Mouse (Mus musculus) cerebellum, postnatal 4 days (tissue): ENCODE data around the gene Nfyb.

Experiments used
- DNase-seq, 2 experiments: peaks; one replicate each; pipeline ENCODE4 v3.0.0; 2022; ENCODE audit warnings: low spot score in 2 of 2, mixed read lengths in 1 of 2

Nfyb gene

DNA sequence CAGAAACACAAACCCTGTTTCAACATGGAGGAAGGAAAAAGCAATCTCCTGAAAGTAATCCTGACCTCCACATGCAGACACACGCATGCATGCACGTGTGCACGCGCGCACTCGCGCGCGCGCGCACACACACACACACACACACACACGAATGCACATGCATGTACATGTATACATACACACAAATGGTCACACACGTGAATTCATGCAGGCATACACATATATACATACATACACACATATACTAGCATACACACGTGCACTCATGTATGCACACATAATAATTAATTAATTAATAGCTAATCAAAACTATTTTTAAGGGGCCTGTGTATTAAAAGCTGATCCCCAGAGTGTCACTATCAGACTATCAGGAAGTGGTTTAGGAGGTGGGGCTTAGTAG is 15.9 kb upstream of the Nfyb start:
- DNase-seq: no peak

DNA sequence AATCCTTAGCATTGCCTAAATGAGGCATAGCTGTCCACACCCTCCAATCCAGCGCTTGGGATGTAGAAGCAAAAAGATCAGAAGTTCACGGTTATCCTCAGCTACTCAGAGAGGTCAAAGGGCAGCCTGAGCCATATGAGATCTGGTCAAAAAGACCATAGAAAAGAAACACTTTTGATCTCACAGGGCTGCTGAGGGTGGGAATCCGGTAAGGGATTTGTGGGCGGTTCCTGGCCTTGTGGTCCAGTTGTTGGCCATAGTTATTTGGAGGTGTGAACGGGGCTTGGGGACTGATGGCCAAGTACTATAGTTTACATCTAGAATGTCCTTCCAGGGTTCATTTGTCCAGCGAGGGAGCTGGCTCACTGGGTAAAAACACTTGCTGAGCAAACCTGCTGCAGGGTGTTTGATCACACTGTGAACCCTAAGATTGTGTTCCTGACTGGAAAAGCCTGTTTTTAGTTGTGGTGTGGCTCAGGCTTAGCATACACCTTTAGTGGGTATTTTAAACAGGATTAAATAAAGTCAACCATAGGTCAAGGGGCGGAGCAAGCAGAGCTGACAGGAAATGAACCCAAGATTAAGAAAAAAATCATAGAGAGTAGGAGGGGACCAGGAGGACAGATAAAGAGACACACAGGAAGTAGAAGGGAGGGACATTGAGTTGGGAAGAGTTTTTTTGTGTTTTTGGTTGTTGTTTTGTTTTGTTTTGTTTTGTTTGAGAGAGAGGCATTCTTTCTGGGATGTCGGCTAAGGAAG is 15.0 kb upstream of the Nfyb start:
- DNase-seq: no peak

DNA sequence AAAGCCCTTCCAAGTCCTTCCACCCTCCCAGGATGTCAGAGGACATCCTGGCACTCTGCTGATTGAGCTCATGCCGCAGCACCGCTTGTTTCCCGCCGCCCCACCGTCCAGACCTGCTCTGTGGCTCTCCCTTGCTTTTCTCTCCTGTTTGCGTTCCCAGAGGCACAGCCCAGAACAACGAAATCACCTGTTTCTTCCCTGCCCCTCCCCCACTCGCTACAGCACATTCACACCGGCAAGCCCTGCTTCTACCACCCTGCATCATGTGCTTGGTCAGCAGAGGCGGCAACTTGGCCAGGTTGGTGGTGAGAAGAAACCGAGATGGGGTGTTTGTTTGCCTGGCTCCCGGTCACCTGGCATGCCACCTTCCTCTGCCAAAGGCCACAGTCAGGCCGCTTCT is 13.9 kb upstream of the Nfyb start:
- no peak for DNase-seq

DNA sequence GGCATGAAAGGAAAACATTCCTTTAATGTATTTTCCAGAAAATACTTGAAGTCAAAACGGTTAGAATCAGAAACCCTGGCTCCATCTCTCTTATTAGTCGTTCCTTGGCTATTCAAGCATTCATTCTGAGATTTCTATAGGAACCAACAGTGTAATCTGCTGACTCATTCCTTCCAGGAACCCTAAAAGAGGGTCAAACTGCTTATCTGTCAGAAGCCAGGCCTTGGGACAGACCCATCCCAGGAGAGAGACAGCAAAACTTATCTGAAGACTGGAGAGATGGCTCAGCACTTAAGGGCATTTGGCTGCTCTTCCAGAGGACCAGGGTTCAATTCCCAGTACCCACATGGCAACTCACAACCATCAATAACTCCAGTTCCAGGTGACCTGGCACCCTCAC is 13.1 kb upstream of the Nfyb start:
- DNase-seq: no peak

DNA sequence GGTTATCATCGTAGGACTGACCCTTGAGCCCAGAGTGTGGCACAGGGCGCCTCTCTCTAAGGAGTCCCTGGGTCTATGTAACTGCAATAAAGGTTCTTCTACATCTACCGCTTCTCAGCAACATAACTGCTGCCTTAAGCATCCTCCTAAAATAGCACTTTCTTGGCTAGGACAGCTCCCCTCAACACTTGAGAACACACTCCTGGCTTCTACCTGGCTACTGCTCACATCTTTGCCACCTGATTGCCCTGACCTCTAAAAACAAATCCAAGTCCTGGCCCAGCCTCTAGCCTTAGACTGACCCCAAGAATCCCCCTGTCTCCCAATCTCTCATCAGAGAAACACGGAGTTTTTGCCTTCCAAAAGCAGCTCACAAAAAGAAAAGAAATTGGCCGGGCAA is 10.9 kb upstream of the Nfyb start:
- no peak for DNase-seq

DNA sequence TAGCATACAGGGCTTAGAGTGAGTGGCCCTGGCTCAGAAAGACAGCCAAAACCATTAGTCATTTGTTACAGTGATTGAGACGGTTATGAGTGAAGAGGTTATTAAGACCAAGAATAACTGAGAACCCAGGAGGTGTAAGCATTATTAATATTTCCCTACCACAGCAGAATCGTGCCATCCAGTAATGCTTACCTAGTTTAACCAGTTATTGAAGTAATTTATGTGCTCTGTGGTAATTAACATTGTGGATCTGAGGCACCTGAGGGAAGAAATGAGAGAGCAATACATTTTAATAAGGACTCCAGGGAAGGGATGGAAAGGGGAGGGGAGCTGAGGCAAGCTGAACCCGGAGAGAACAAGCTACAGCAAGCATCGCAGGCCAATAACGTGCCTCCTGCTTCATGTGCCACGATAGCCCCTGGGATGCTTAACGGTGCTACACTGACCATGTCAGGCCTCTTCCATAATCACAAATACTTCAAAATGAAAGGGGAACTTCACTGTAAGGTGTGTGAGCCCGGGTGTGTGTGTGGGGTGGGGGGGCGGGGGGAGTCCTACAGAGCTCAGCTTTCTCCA is 7.7 kb upstream of the Nfyb start:
- DNase-seq: no peak

DNA sequence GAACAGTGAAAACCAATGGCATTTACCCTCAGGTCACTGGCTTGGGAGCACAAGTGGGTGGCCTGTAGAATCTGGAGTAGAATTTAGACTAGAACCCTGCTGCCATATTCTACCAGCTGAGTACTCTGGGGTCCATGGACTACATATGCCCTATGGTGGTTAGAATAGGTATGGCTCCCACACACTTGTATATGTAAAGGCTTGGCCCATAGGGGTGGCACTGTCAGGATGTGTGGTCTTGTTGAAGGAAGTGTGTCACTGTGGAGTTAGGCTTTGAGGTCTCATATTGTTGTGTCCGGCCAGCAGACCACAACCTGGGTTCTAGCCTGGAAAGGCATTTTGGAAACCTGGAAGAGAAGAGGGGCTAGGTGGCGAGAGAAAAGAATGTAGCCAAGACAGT is 6.8 kb upstream of the Nfyb start:
- no peak for DNase-seq

DNA sequence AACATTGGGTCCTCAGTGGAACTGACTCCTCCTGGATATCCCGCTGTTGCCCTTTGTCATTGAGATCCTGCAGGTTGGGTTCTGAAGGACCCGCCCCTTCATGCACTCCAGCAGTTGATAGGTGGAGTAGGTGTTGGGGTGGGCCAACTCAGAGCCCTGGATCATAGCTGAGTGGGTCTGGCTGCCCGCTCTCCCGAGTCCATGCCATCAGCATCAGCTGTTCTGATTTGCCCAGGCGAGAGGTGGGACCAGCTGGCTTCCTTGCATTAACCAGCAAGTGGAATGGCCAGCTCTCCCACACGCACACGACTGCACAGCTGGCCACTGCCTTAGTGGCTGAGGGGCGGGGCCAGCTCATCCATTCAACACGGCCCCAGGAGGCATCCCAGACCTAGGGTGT is 5.0 kb upstream of the Nfyb start:
- DNase-seq: no peak

DNA sequence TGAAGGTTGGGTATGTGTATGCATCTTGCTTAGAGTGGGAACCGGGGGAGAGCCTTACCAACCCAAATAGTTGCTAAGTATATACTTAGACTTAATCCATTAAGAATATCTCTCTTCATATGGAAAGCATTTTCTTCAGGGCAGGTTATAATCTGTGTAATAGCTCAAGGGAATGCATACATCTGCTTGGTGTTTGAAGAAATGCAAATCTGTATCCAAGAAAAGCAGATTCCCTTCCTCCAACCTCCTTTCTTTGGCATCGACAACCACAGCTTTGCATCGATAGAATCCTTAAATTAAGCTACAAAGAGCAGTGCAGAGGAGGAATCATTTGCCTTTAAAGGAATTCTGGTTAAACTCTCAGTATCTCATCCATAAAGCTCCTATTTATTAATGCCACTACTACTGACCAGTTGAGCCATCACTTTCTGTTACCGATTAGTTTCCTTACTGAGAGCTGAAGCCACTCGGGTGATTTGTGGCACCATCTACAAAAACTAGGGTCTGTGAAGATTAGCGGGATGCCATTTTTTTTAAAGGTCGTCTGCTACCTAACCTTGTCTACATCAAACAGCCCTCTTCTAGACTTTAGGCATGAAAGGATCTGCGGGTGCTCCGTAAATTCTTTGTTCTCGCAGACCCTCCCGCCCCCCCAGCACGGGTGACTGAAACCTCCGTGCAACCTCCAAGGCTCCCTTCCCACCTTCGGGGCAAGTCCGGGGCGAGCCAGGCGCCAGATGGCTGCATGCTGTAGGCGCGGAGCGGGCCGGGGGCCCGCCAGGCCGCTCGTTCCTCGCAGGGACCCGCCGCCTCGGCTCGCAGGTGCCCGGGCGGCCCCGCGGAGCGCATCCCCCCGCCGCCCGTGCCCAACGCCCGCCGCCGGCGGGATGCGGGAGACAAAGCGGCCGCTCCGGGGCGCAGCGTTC is 925 bp downstream of the Nfyb start:
- peak in 1 of 2 experiments; percentile 56 for DNase-seq

DNA sequence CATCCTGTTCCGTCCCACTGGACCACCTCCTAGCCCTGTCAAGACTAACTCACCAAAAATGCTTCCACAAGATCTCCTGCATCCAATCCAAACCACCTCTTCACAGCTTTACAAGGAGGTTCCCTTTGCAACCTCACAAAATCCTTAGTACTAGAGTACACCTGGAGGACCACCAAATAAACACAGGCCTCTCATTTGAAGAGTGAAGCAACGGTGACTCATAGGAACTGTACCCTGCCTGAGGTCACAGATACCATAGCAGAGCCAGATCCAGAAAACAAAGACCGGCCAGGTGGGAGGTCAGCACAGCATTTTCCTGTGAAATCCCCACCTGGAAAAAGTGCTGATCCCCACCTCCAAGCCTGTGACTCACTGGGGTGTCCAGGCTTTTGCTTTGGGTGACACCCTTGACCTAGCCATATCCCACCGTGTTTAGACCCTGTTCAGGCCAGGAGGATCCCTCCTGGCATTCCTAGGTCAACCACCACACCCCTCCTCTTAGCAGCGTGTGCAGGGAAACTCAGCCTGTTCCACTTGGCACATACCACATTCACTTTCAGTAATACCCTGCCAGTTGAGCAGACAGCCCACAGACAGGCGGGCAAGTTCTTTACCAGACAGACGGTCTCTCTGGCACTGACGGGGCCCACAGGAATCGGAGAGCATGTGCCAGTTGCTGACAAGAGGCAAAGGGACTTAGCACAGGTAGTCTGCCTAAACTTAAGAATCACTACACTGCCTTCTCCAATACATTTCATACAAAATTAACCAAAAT is 2.7 kb downstream of the Nfyb start:
- peak in 1 of 2 experiments; percentile 30 for DNase-seq

DNA sequence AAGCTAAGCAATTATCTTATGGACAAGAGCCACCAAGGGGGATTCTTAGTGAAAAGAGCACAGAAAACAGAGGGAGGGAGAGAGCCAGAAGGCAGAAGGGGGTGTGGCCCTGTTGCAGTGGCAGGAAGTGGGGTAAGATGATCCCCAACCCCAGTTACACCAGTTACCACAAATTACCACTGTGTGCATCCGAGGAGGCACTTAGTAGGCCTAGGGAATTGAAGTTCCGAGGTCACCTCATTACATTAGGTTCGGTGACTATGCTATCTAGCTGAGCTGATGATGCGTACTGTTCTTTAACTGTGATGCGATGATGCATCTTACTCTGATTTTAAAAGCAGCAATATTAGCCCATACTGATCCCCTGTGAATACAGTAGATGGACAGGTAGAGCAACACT is 4.2 kb downstream of the Nfyb start:
- no peak for DNase-seq

DNA sequence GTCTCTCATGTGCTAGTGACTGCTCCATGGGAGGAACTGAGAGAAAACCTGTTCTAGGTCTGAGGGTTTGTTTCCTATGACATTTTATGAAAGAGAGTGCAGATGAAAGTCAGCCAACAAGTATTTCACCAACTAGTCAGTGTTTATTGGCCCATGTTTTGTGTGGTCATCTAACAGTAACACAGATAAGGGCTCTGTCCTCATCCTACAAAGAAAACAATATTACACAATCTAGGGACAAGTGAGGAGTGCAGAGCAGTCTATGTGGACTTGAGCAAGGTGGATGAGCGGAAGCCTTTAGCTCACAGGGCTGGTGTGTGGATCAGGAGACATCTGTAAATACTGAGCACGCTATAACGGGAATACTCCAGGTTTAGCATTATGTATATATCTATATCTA is 5.1 kb downstream of the Nfyb start:
- DNase-seq: no peak

DNA sequence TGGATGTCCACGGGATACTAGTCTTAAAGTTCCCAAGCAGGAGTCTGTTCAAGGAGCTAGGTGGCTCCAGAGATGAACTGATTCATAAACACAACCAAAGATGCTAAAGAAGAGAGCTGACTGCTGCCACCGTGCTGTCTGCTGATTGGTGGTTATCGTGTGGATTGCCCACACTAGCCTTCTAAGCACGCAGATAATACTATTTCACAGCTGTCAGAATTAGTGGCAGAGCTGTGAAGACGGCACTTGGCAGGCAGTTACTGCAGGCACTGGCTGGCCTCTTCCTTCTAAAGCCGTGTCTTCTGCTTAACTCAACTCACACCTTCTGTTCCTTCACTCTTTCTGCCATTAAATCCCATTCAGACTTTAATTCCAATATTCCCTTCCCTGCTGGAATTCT is 5.6 kb downstream of the Nfyb start:
- no peak for DNase-seq

DNA sequence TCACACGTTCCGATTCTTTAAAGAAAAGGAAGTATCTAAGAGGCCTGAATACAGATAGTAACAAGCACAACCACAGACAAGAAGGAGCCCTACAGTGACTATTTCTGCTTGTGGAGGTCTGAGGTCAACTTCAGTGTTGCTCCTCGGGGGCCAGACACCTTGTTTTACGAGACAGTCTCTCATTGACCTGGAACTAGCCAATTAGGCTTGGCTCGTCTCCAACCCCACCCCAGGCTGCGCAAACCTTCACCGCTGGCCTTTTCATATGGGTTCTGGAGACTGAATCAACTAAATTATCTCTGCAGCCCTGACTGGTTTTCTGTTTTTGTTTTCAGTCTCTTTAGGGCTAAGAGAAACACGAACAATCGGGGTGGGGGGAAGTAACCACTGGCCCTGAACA is 6.6 kb downstream of the Nfyb start:
- no peak for DNase-seq

DNA sequence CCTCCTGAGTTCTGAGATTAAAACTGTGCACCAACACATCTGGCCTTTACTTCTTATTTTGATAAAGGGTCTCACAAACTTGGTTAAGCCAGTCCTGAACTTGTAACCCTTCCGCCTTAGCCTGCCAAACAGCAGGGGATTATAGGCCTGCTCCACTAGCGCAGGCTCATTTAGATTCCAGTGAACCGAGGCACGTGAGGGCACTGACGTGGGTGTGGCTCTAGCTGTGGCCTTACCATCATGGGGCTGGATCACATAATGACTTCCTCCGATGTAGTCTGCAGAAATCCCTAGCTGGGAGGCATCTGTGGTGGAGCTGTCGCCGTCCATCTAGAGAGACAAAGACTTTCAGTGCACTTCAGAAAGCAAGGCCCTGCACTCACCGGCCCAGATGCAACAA is 7.5 kb downstream of the Nfyb start:
- DNase-seq: no peak

DNA sequence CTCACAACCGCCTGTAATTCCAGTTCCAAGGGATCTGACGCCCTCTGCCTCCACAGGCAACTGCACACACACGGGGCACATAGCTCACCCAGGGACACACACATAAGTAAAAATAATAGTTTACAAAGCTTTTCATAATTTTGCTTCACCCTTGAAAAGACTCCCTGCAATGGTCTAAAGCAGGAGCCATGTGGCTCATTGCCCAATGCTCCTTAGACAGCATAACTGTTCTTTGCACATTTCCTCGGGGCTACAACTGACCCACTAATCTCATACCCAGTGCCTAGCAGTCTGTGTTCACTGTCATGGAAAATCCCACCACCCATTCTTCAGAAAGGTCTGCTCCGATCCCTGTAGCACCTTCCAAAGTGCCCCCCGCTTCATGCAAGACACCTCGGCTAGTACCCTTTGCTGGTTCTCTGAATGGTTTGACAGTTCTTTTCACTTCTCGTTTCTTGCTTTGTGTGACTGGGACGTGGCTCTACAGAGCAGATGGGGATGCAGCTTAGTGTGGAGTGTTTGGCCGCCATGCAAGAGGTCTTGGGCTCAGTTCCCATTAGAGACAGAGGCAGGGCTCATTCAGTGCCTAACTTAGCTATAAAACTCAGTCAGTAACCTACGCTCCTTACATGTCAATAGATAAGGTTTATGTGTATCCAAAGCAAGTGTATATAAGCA is 8.6 kb downstream of the Nfyb start:
- no peak for DNase-seq

DNA sequence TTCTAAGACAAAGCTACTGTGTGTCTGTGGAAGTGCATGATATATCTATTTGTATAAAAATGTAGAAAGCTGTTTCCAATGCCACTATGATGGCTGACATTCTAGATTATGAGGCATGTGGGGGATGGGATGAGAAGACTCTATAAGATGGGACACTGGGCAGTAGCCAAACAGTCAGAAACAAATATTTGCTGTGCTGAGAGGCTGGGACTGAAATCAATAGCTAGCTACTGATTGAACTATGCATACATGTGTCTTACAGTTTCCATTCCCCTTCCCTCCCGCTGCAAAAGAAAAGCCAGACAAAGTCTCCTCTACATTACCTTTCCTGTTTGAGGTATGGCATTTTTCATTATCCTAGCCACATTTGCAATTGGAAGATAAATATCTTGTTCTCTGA is 9.3 kb downstream of the Nfyb start:
- no peak for DNase-seq

DNA sequence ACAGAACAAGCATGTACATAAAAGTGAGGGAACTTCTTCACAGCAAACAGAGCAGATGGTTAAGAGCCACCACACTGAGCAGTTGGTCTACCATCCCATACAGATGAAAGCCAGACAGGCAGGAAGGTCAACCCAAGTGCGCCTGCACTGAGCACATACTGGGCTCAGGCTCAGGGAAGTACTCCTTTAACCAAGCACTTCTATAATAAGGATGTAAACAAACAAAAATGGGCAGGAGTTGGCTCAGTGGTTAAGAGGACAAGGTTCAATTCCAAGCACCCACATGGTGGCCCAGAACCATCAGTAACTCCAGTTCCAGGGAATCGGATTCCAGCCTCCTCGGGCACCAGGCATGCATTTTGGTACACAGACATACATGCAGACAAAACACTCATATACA is 11.0 kb downstream of the Nfyb start:
- no peak for DNase-seq

DNA sequence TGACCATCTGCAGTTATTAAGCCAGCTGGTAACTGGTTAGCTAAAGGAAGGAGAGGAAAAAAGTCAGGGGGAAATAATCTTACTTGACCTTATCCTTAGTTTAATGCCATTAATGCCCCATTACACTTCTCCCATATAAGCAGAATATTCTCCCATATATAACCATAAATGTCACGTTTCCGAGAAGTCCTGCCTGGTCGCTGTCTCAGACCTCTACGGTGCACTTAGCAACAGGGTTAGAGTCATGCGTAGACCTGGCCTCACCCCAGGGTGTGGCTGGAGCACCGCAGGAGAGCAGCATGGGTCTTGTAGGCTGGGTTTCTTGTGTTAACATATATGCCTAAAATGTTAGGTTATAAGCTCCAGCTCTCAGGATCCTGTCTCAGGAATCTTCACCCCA is 13.2 kb downstream of the Nfyb start:
- no peak for DNase-seq

DNA sequence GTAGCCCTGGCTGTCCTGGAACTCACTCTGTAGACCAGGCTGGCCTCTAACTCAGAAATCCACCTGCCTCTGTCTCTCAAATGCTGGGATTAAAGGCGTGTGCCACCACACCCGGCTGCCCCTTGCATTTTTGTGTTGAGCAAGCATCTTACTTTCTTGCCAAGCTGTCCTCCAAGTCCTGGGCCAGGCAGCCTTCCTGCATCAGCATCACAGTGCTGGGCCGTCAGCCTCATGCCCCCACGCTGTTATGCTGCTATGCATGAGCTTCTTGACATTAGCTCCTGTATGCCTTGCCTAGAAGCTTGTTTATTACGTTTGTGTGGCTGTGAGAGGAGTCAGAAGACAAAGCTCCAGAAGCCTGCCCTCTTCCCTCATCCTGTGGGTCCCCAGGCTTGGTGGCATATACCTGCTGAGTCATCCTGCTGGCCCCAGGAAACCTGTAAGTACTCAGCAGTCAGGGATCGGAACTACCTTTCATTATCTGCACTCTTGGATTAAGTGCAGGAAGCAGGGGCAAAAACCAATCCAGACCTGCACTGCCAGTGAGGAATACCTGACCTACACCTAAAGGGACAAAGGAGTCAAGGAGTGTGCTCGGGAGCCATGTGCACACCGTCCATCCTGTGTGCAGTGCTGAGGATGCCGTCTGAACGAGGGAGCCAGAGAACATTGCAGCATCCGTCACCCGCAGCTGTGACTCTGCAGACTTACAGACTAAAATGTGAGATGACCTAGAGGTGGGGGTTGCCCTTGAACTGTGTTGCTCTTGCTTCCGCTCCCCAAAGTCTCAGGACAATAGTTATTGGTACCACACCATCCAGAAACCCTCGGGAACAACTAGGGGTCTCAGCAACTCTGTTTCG is 16.7 kb downstream of the Nfyb start:
- DNase-seq: no peak

DNA sequence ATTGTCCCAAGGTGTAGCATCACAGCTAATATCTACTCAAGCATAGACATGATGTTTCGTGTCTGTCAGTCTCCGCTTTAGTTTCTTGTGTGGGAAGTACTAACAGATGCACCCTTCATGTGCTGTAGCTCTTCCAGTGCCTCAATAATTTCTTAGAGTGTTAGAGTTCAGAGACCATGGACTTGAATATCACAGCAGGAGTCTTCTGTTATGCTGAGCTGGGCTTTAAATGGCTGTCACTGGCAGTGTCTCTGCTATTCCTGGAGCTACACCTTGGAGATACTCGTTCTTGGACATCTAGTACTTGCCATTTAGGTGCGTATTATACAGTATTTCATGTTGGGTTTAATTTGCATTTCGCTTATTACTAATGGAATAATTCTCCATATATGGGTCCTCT is 18.6 kb downstream of the Nfyb start:
- no peak for DNase-seq
